Mouse (Mus musculus): ENCODE measurements around the gene Pla2g3. TPM values are rescaled to one million over a fixed set of nuclear protein-coding genes. Genes with fewer than 3 reads are reported as not detected.

Gene Pla2g3
- polyA plus RNA-seq, 1 experiment, result 0.62 TPM

DNA sequence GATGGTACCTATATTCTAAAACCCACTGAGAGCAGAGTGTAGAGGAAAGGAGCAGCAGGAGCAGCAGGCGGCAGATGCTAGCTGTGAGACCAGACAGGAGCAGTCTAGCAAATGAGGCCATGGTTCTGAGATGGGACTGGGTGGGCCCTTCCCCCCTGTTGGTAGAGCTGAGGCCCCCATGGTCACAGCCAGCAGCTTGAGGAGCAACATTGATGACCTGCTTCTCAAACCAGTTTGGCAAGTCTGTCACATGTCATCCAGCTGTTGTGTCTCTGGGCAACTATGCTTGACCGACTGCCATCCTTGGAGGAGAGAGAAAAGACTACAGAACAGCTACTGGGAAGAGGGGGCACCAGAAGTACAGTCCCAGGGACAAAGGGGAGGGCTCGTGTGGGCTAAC lies 53.8 kb downstream of the Pla2g3 start:
- Histone ChIP-seq H3ac (ENCODE audit: control insufficient read depth, insufficient read length) (no peak overlapping the region), H3K27me3 (ENCODE audit: control insufficient read depth, insufficient read depth, insufficient read length) (no peaks in the 10 kb centered on the region), H3K79me2 (ENCODE audit: control insufficient read depth, insufficient read depth) (peaks cover 18% of the 10 kb centered on the region), H3K4me2 (ENCODE audit: low read depth) (no peak overlapping the region), H3K36me3 (ENCODE audit: control insufficient read depth, insufficient read depth) (no peaks in the 10 kb centered on the region), H3K4me3 (no peak overlapping the region)
- TF ChIP-seq MYOG (IDR thresholded peaks at IDR 0.05; ENCODE audit: control insufficient read depth in 1 of 3, insufficient read depth in 1 of 3, insufficient read length in 2 of 3, low read depth in 2 of 3), result no peak
- no peak for TF ChIP-seq POLR2A (IDR thresholded peaks at IDR 0.05; ENCODE audit: insufficient read length, low read depth)
- TF ChIP-seq MYOD1 (IDR thresholded peaks at IDR 0.05; ENCODE audit: control insufficient read depth in 1 of 3, insufficient read length in 2 of 3, low read depth in 2 of 3), result no peak
- TF ChIP-seq USF1 (IDR thresholded peaks at IDR 0.05; ENCODE audit: low read depth), result no peak
- TF ChIP-seq SRF (IDR thresholded peaks at IDR 0.05; ENCODE audit: control insufficient read depth, insufficient read length, low read depth), result no peak
- TF ChIP-seq MAX (IDR thresholded peaks at IDR 0.05; ENCODE audit: low read depth), result no peak
- no peak for TF ChIP-seq TCF12 (IDR thresholded peaks at IDR 0.05; ENCODE audit: insufficient read depth, poor library complexity, severe bottlenecking)
- no peak for TF ChIP-seq TCF3 (IDR thresholded peaks at IDR 0.05; ENCODE audit: insufficient read length, low read depth)
- no peak for TF ChIP-seq CEBPB (IDR thresholded peaks at IDR 0.05; ENCODE audit: insufficient read depth, poor library complexity, severe bottlenecking)
- no peak for TF ChIP-seq REST (IDR thresholded peaks at IDR 0.05; ENCODE audit: insufficient read depth, insufficient read length)
- TF ChIP-seq E2F4 (IDR thresholded peaks at IDR 0.05; ENCODE audit: insufficient read depth), result no peak
- no peak for TF ChIP-seq POLR2AphosphoS2 (IDR thresholded peaks at IDR 0.05; ENCODE audit: insufficient read length, low read depth)

DNA sequence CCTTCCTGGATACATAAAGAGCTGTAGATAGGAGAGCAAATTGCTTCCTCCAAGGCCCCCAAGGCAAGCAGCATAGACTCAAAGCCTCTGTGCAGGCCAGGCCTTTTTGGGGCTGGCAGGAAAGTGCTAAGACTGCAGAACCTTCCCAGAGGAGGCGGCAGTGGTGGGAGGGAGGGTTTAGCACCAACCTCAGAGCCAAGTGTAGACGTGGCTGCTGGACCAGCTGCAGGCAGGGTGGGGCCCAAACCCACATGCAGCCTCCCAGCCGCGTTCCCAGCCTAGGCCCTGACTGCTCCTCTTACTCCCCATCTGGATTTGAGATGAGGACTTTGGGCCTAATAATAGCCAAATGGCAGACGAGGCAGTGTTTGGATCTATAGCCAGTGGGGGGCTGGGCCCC lies 54.9 kb downstream of the Pla2g3 start:
- H3ac ChIP-seq (ENCODE audit: control insufficient read depth, insufficient read length), result no peak overlapping the region

DNA sequence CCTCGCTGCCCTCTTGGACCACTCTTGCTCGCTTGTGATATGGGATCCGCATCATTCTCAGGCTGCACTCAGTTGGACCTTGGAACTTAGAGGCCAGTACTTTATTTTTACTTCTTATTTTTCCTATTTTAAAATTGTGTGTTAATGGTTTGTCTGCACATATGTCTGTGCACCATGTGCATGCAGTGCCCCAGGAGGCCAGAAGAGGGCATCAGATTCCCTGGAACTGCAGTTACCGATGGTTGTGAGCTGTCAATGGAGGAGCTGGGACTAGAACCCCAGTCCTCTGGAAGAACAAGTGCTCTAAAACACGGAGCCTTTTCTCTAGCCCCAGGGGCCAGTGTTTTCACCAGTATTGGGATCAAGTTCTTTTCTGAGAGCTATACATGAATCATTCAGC lies 56.3 kb downstream of the Pla2g3 start:
- TF ChIP-seq CEBPB (IDR thresholded peaks at IDR 0.05; ENCODE audit: insufficient read depth, poor library complexity, severe bottlenecking), result no peak
- no peak for TF ChIP-seq E2F4 (IDR thresholded peaks at IDR 0.05; ENCODE audit: insufficient read depth)
- no peak for TF ChIP-seq REST (IDR thresholded peaks at IDR 0.05; ENCODE audit: insufficient read depth, insufficient read length)
- no peak for TF ChIP-seq TCF12 (IDR thresholded peaks at IDR 0.05; ENCODE audit: insufficient read depth, poor library complexity, severe bottlenecking)
- TF ChIP-seq POLR2A (IDR thresholded peaks at IDR 0.05; ENCODE audit: insufficient read length, low read depth), result no peak
- no peak for TF ChIP-seq SRF (IDR thresholded peaks at IDR 0.05; ENCODE audit: control insufficient read depth, insufficient read length, low read depth)
- no peak for TF ChIP-seq MAX (IDR thresholded peaks at IDR 0.05; ENCODE audit: low read depth)
- no peak for TF ChIP-seq MYOG (IDR thresholded peaks at IDR 0.05; ENCODE audit: control insufficient read depth in 1 of 3, insufficient read depth in 1 of 3, insufficient read length in 2 of 3, low read depth in 2 of 3)
- TF ChIP-seq MYOD1 (IDR thresholded peaks at IDR 0.05; ENCODE audit: control insufficient read depth in 1 of 3, insufficient read length in 2 of 3, low read depth in 2 of 3), result no peak
- TF ChIP-seq USF1 (IDR thresholded peaks at IDR 0.05; ENCODE audit: low read depth), result no peak
- TF ChIP-seq TCF3 (IDR thresholded peaks at IDR 0.05; ENCODE audit: insufficient read length, low read depth), result no peak
- Histone ChIP-seq H3K27me3 (ENCODE audit: control insufficient read depth, insufficient read depth, insufficient read length) (no peaks in the 10 kb centered on the region), H3K79me2 (ENCODE audit: control insufficient read depth, insufficient read depth) (no peaks in the 10 kb centered on the region), H3K4me2 (ENCODE audit: low read depth) (no peak overlapping the region), H3K36me3 (ENCODE audit: control insufficient read depth, insufficient read depth) (no peaks in the 10 kb centered on the region), H3ac (ENCODE audit: control insufficient read depth, insufficient read length) (no peak overlapping the region), H3K4me3 (no peak overlapping the region)

More for the DNA sequence above, 54.9 kb downstream of the Pla2g3 start:
- Histone ChIP-seq H3K36me3 (ENCODE audit: control insufficient read depth, insufficient read depth) (no peaks in the 10 kb centered on the region), H3K4me3 (no peak overlapping the region), H3K27me3 (ENCODE audit: control insufficient read depth, insufficient read depth, insufficient read length) (no peaks in the 10 kb centered on the region), H3K79me2 (ENCODE audit: control insufficient read depth, insufficient read depth) (peaks cover 9% of the 10 kb centered on the region), H3K4me2 (ENCODE audit: low read depth) (peak overlapping the region; percentile 31)
- TF ChIP-seq TCF3 (IDR thresholded peaks at IDR 0.05; ENCODE audit: insufficient read length, low read depth) (peak; percentile 53), SRF (IDR thresholded peaks at IDR 0.05; ENCODE audit: control insufficient read depth, insufficient read length, low read depth) (no peak), E2F4 (IDR thresholded peaks at IDR 0.05; ENCODE audit: insufficient read depth) (no peak), CEBPB (IDR thresholded peaks at IDR 0.05; ENCODE audit: insufficient read depth, poor library complexity, severe bottlenecking) (no peak), REST (IDR thresholded peaks at IDR 0.05; ENCODE audit: insufficient read depth, insufficient read length) (no peak), POLR2AphosphoS2 (IDR thresholded peaks at IDR 0.05; ENCODE audit: insufficient read length, low read depth) (no peak), MAX (IDR thresholded peaks at IDR 0.05; ENCODE audit: low read depth) (no peak), MYOD1 (IDR thresholded peaks at IDR 0.05; ENCODE audit: control insufficient read depth in 1 of 3, insufficient read length in 2 of 3, low read depth in 2 of 3) (peak in 2 of 3 experiments; percentile 76 to 95), MYOG (IDR thresholded peaks at IDR 0.05; ENCODE audit: control insufficient read depth in 1 of 3, insufficient read depth in 1 of 3, insufficient read length in 2 of 3, low read depth in 2 of 3) (peak; percentile 37 to 92 (median 75)), TCF12 (IDR thresholded peaks at IDR 0.05; ENCODE audit: insufficient read depth, poor library complexity, severe bottlenecking) (no peak), POLR2A (IDR thresholded peaks at IDR 0.05; ENCODE audit: insufficient read length, low read depth) (peak; percentile 52), USF1 (IDR thresholded peaks at IDR 0.05; ENCODE audit: low read depth) (no peak)

DNA sequence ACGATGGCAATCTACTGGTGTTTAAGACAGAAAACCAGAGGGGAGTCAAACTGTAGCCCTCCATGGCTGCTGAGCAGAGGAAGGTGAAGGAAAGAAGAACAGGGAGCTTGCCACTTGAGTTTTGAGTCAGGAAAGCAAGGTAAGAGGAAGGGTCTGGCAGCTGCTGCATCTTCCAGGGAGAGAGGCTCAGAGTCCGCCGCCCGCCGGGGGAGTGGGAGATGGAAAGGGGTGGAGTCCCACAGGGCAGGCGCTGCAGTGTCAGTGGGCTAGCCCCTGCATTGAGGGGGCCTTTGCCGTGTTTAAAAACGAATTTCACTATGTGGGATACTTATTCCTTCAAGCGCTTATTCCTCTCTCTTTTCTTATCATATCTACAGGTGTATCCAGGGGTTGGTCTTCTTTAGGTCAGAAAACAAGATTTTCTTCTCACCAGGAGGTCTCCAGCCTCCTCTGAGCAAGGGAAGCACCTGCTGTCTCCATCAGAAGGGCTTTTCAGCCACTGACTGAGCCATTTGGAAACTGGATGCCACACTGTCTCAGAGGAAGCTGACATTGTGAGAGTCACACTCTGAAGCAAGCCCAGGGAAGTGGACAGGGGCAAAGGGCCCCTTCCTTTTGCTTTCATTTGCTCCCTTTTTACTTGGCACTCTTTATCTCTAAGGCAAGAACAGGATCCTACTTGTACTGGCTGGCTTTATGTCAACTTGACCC lies 57.6 kb downstream of the Pla2g3 start:
- TF ChIP-seq MAX (IDR thresholded peaks at IDR 0.05; ENCODE audit: low read depth), result no peak
- no peak for TF ChIP-seq MYOD1 (IDR thresholded peaks at IDR 0.05; ENCODE audit: control insufficient read depth in 1 of 3, insufficient read length in 2 of 3, low read depth in 2 of 3)
- no peak for TF ChIP-seq MYOG (IDR thresholded peaks at IDR 0.05; ENCODE audit: control insufficient read depth in 1 of 3, insufficient read depth in 1 of 3, insufficient read length in 2 of 3, low read depth in 2 of 3)
- no peak for TF ChIP-seq REST (IDR thresholded peaks at IDR 0.05; ENCODE audit: insufficient read depth, insufficient read length)
- TF ChIP-seq TCF12 (IDR thresholded peaks at IDR 0.05; ENCODE audit: insufficient read depth, poor library complexity, severe bottlenecking), result no peak
- TF ChIP-seq USF1 (IDR thresholded peaks at IDR 0.05; ENCODE audit: low read depth), result no peak
- TF ChIP-seq TCF3 (IDR thresholded peaks at IDR 0.05; ENCODE audit: insufficient read length, low read depth), result no peak
- TF ChIP-seq SRF (IDR thresholded peaks at IDR 0.05; ENCODE audit: control insufficient read depth, insufficient read length, low read depth), result no peak
- TF ChIP-seq E2F4 (IDR thresholded peaks at IDR 0.05; ENCODE audit: insufficient read depth), result no peak
- no peak for TF ChIP-seq POLR2A (IDR thresholded peaks at IDR 0.05; ENCODE audit: insufficient read length, low read depth)
- no peak for TF ChIP-seq POLR2AphosphoS2 (IDR thresholded peaks at IDR 0.05; ENCODE audit: insufficient read length, low read depth)
- no peak for TF ChIP-seq CEBPB (IDR thresholded peaks at IDR 0.05; ENCODE audit: insufficient read depth, poor library complexity, severe bottlenecking)
- Histone ChIP-seq H3K4me3 (no peak overlapping the region), H3K36me3 (ENCODE audit: control insufficient read depth, insufficient read depth) (no peaks in the 10 kb centered on the region), H3K27me3 (ENCODE audit: control insufficient read depth, insufficient read depth, insufficient read length) (no peaks in the 10 kb centered on the region), H3ac (ENCODE audit: control insufficient read depth, insufficient read length) (no peak overlapping the region), H3K79me2 (ENCODE audit: control insufficient read depth, insufficient read depth) (no peaks in the 10 kb centered on the region), H3K4me2 (ENCODE audit: low read depth) (no peak overlapping the region)

Measured in myocyte (in vitro differentiated cells).